Mouse (Mus musculus) midbrain, embryonic 13.5 days (tissue): ENCODE measurements at regions not wholly inside any gene's neighbourhood (a gene's known extent, or its start where the extent isn't known, plus 50 kb on each side); places are given as distances from the start of the nearest gene placed in this dataset.
"Not testable (repeated sequence)": the region's sequence is repeated elsewhere in the genome, so short reads cannot be mapped to it uniquely, and the experiment has no call there.

Source experiments
- ATAC-seq: fragments of 200-750 bp; cut with Nextera tagmentation; 2 replicates; pipeline ENCODE4 v1.8.0; 2017; ENCODE audit warnings: mild to moderate bottlenecking, moderate TSS enrichment, moderate library complexity
- H3K27ac ChIP-seq: fragments of 300-500 bp; sonication (generic); 2 replicates; pipeline ENCODE4 v1.5.1; 2015; ENCODE audit warnings: inconsistent platforms, mild to moderate bottlenecking, moderate library complexity
- H3K27me3 ChIP-seq: fragments of 300-500 bp; sonication (generic); 2 replicates; pipeline ENCODE4 v1.6.1; 2015; ENCODE audit warnings: mild to moderate bottlenecking, inconsistent platforms
- H3K36me3 ChIP-seq: fragments of 300-500 bp; sonication (generic); 2 replicates; pipeline ENCODE4 v1.6.1; 2015; ENCODE audit warnings: mild to moderate bottlenecking, inconsistent platforms
- H3K4me1 ChIP-seq: fragments of 300-500 bp; sonication (generic); replicated peaks from 2 replicates; pipeline ENCODE4 v1.6.1; 2015; ENCODE audit warnings: inconsistent platforms
- H3K4me2 ChIP-seq: fragments of 300-500 bp; sonication (generic); replicated peaks from 2 replicates; pipeline ENCODE4 v1.6.1; 2015; ENCODE audit warnings: moderate library complexity, mild to moderate bottlenecking, inconsistent platforms
- H3K4me3 ChIP-seq: fragments of 300-500 bp; sonication (generic); replicated peaks from 2 replicates; pipeline ENCODE4 v1.5.1; 2015; ENCODE audit warnings: mild to moderate bottlenecking, inconsistent platforms
- H3K9ac ChIP-seq: fragments of 300-500 bp; sonication (generic); replicated peaks from 2 replicates; pipeline ENCODE4 v1.6.1; 2015; ENCODE audit warnings: mild to moderate bottlenecking, inconsistent platforms
- H3K9me3 ChIP-seq: fragments of 300-500 bp; sonication (generic); 2 replicates; pipeline ENCODE4 v1.6.1; 2016; ENCODE audit warnings: mild to moderate bottlenecking, inconsistent platforms
- WGBS: fragments of 180-500 bp; shearing (Covaris S2); methylation state at CpG from one replicate; pipeline ENCODE4 v1.1.7; 2015; 5-methylcytosine and 5-hydroxymethylcytosine counted together

DNA sequence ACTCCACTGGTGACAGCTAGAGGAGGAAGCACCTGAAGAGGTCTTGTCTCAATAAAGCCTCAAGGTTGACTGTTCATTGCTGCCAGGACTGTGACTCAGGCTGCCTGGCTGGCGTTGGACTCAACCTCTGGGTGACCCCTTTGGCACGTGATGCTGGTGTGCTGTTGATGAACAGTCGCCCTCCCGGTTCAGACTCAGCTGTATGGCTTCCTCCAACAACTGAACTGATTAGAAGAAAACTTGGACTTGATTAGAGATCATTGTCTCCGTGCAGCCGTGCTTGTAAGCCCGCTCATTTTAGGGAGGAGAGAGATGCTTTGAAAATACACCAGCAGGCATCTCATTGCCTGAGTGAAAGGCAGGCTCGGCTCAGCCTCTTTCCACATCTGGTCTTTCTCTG is 103.2 kb upstream of the Nxpe4 start:
- Histone ChIP-seq H3K9ac (no peak overlapping the region), H3K27me3 (no peaks in the 10 kb centered on the region), H3K36me3 (no peaks in the 10 kb centered on the region), H3K9me3 (no peaks in the 10 kb centered on the region), H3K4me1 (peaks cover 10% of the 10 kb centered on the region; the same call in 1 of the 2 replicates), H3K4me2 (no peak overlapping the region), H3K4me3 (no peak overlapping the region), H3K27ac (no peak overlapping the region)
- no peak for ATAC-seq
- WGBS: 62% methylated on average over 8 of the region's 8 CpGs

- H3K9ac ChIP-seq: no peak overlapping the region
- ATAC-seq: no peak
- WGBS: 89% methylated on average over 10 of the region's 10 CpGs
Observed at GRCm38 (mm10) chr9:48059549-48060165, 102.2 kb upstream of the Nxpe4 start.

GRCm38 (mm10) chr9:48060996-48061395 is 100.8 kb upstream of the Nxpe4 start:
- ATAC-seq: no peak
- no peaks in the 10 kb centered on the region for H3K27me3 ChIP-seq
- no peak overlapping the region for H3K4me2 ChIP-seq
- no peaks in the 10 kb centered on the region for H3K36me3 ChIP-seq
- H3K4me1 ChIP-seq: no peaks in the 10 kb centered on the region
- no peaks in the 10 kb centered on the region for H3K9me3 ChIP-seq
- no peak overlapping the region for H3K27ac ChIP-seq
- H3K9ac ChIP-seq: no peak overlapping the region
- 89% methylated on average over 4 of the region's 4 CpGs for WGBS
- no peak overlapping the region for H3K4me3 ChIP-seq

More at GRCm38 (mm10) chr9:48059549-48060165, 102.2 kb upstream of the Nxpe4 start:
- Histone ChIP-seq H3K4me1 (peaks cover 8% of the 10 kb centered on the region; the same call in 1 of the 2 replicates), H3K4me2 (no peak overlapping the region), H3K27me3 (no peaks in the 10 kb centered on the region), H3K9me3 (no peaks in the 10 kb centered on the region), H3K27ac (no peak overlapping the region), H3K4me3 (no peak overlapping the region), H3K36me3 (no peaks in the 10 kb centered on the region)

DNA sequence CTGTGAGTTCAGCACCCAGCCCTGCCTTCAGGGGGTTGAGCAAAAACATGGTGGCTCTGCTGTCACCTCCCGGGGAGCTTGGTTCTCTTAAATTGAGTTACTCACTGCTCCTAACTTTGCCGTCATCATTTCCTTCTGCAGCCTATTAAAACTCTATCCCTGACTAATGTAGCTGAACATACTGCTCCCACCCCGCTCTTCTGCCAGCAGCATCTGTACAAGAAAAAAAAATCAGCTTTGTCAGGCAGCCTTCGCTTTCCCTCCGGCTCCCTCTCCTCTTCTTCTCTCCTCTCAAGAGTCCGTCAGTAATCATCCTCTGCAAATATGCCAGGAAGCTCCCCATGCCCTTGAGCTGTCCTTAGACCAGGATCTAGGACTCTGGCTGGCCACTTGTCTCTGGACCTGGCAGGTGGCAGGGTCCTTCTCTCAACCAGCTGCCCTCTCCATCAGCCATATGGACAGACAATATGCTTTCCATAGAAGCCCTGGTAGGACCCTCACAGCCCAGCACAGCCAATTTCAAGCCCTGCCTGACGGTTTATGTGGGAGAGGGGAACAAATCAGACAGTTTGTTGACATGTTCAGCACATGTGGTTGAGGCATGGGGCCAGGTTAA is 95.0 kb upstream of the Nxpe4 start:
- Histone ChIP-seq H3K9ac (no peak overlapping the region), H3K27ac (no peak overlapping the region; the same call in 1 of the 2 replicates), H3K27me3 (no peaks in the 10 kb centered on the region), H3K4me3 (no peak overlapping the region), H3K4me2 (no peak overlapping the region), H3K4me1 (no peaks in the 10 kb centered on the region), H3K36me3 (no peaks in the 10 kb centered on the region), H3K9me3 (no peaks in the 10 kb centered on the region)
- no peak for ATAC-seq
- WGBS: 83% methylated on average over 7 of the region's 7 CpGs

DNA sequence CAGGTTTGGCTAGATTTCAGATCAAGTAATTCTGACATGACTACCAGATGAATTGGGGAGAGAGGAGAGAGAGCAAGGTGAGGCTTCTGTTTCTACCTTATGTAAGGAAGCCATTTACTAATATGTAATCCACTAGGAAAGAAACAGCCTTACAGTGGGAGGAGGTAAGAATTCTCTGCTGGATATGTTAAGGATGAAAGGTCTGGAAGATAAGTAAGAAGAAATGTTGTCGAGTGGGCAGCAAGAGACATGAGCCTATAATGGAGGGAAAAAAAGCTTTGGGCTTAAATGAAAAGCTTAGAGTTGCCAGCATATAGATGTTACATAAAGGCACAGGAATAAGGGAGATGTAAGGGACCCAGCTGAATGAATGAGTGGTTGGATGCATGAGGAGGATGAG is 89.2 kb upstream of the Nxpe4 start:
- Histone ChIP-seq H3K9ac (no peak overlapping the region), H3K27ac (no peak overlapping the region), H3K4me1 (no peaks in the 10 kb centered on the region), H3K27me3 (no peaks in the 10 kb centered on the region), H3K9me3 (no peaks in the 10 kb centered on the region), H3K4me3 (no peak overlapping the region), H3K4me2 (no peak overlapping the region), H3K36me3 (no peaks in the 10 kb centered on the region)
- WGBS: 81% methylated on average over 1 of the region's 1 CpGs
- no peak for ATAC-seq

GRCm38 (mm10) chr9:48073096-48073495 is 88.7 kb upstream of the Nxpe4 start:
- WGBS: 71% methylated on average over 2 of the region's 2 CpGs
- no peak overlapping the region for H3K4me2 ChIP-seq
- H3K9me3 ChIP-seq: no peaks in the 10 kb centered on the region
- H3K4me1 ChIP-seq: no peaks in the 10 kb centered on the region
- no peak overlapping the region for H3K4me3 ChIP-seq
- ATAC-seq: no peak
- no peaks in the 10 kb centered on the region for H3K27me3 ChIP-seq
- no peaks in the 10 kb centered on the region for H3K36me3 ChIP-seq
- H3K9ac ChIP-seq: no peak overlapping the region
- H3K27ac ChIP-seq: no peak overlapping the region

- H3K27ac ChIP-seq: no peak overlapping the region
- no peak overlapping the region for H3K4me3 ChIP-seq
- H3K36me3 ChIP-seq: no peaks in the 10 kb centered on the region
- no peak overlapping the region for H3K9ac ChIP-seq
- H3K4me1 ChIP-seq: 0 out of 2 replicates have a peak, but pooled peaks cover 4% of the 10 kb centered on the region
- ATAC-seq: no peak
- H3K4me2 ChIP-seq: no peak overlapping the region
- WGBS: 70% methylated on average over 5 of the region's 5 CpGs
- H3K27me3 ChIP-seq: no peaks in the 10 kb centered on the region
- no peaks in the 10 kb centered on the region for H3K9me3 ChIP-seq
Observed at GRCm38 (mm10) chr9:48075661-48076240, 86.1 kb upstream of the Nxpe4 start.

GRCm38 (mm10) chr9:48082461-48082860 is 79.4 kb upstream of the Nxpe4 start:
- ATAC-seq: no peak
- H3K27me3 ChIP-seq: no peaks in the 10 kb centered on the region

GRCm38 (mm10) chr9:48084196-48084595 is 77.6 kb upstream of the Nxpe4 start:
- not testable (repeated sequence) for H3K27me3 ChIP-seq, H3K4me2 ChIP-seq, H3K27ac ChIP-seq, H3K4me3 ChIP-seq, ATAC-seq, H3K9ac ChIP-seq, H3K9me3 ChIP-seq, H3K36me3 ChIP-seq
- 35% methylated on average over 5 of the region's 5 CpGs for WGBS
- peaks cover 21% of the 10 kb centered on the region for H3K4me1 ChIP-seq

More at GRCm38 (mm10) chr9:48082461-48082860, 79.4 kb upstream of the Nxpe4 start:
- Histone ChIP-seq H3K4me2 (no peak overlapping the region), H3K9me3 (no peaks in the 10 kb centered on the region), H3K27ac (0 out of 2 replicates have a peak overlapping the region, but pooled peaks have one; percentile 26), H3K9ac (no peak overlapping the region), H3K4me3 (no peak overlapping the region), H3K4me1 (peaks cover 21% of the 10 kb centered on the region), H3K36me3 (no peaks in the 10 kb centered on the region)
- WGBS: 16% methylated on average over 6 of the region's 6 CpGs

DNA sequence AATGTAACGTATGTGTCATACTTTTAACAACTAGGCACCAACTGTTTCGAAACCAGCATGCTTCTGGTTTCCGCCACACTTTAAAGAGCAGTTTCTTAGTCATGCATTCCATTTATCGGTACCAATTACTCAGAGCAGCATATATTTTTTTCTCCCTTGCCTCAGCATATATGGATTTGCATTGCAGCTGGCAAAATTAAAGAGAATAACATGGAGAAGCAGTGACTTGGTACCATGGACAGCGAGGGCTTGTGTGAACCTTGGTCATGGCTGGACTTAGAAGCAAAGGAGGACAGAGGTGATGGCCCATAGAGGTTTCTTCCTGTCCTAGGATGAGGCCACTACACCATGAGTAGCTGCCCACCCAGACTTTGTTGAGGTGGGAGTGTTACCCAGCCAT is 72.2 kb upstream of the Nxpe4 start:
- Histone ChIP-seq H3K27ac (no peak overlapping the region), H3K4me1 (no peaks in the 10 kb centered on the region), H3K4me3 (no peak overlapping the region), H3K9ac (no peak overlapping the region), H3K27me3 (no peaks in the 10 kb centered on the region), H3K36me3 (no peaks in the 10 kb centered on the region), H3K9me3 (no peaks in the 10 kb centered on the region), H3K4me2 (no peak overlapping the region)
- WGBS: 94% methylated on average over 5 of the region's 5 CpGs
- ATAC-seq: no peak

DNA sequence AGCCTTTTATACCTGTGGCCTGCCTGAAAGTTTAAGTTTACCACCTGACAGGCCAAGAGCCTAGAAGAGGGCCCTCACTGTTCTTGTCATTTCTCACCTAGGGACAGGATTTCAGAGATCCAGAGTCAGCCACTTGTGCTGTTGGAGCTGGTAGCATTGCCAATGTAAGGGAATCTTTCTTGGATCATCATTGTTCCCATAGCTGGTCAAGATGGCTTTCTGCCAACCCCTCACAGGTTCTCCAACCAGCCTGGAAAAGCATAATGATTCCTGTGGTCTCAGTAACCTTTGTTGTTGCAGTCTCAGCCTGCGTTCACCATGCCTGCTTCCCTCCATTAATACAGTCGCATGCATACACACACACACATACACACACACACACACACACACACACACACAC is 67.1 kb upstream of the Nxpe4 start:
- Histone ChIP-seq H3K36me3 (no peaks in the 10 kb centered on the region), H3K9me3 (no peaks in the 10 kb centered on the region), H3K27me3 (no peaks in the 10 kb centered on the region), H3K9ac (no peak overlapping the region), H3K4me3 (no peak overlapping the region), H3K4me1 (peaks cover 5% of the 10 kb centered on the region; the same call in 1 of the 2 replicates), H3K27ac (no peak overlapping the region), H3K4me2 (no peak overlapping the region)
- no peak for ATAC-seq
- 64% methylated on average over 2 of the region's 2 CpGs for WGBS

DNA sequence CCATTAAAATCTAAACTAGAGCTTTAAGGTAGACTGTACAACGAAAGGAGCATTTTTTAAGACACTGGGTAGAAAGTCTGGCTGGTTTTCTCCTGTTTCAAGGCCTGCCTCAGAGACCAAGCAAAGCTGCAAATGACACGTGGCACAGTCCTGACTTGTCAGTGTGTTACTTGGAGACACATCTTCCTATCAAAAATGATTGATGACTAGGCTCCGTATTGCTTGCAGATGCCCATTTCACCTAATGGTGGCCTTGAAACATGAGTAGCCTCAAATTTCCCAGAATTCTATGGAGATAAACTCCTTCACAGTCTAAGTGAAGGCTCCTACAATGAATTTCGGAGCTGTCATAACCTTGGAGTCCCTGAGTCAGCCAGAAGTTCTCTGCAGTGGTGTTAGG is 62.0 kb upstream of the Nxpe4 start:
- ATAC-seq: no peak
- 90% methylated on average over 4 of the region's 4 CpGs for WGBS
- no peaks in the 10 kb centered on the region for H3K27me3 ChIP-seq
- no peak overlapping the region for H3K4me3 ChIP-seq
- H3K9ac ChIP-seq: no peak overlapping the region
- H3K36me3 ChIP-seq: no peaks in the 10 kb centered on the region
- no peaks in the 10 kb centered on the region for H3K9me3 ChIP-seq
- no peak overlapping the region for H3K27ac ChIP-seq
- no peak overlapping the region for H3K4me2 ChIP-seq
- peaks cover 5% of the 10 kb centered on the region; the same call in 1 of the 2 replicates for H3K4me1 ChIP-seq
